Mouse (Mus musculus) midbrain, postnatal 0 days (tissue): ENCODE data around the gene Gm26965. TPM values are rescaled to one million over a fixed set of nuclear protein-coding genes. Genes with fewer than 3 reads are reported as not detected.

Experiments used
- ATAC-seq: fragments of 200-750 bp; cut with Nextera tagmentation; 2 replicates; pipeline ENCODE4 v1.8.0; 2017; ENCODE audit warnings: moderate number of reproducible peaks, mild to moderate bottlenecking, moderate TSS enrichment, moderate library complexity; ENCODE audit not compliant: low FRiP score
- DNase-seq: peaks from one replicate; pipeline ENCODE4 v3.0.0-alpha.2; 2015; ENCODE audit warnings: low spot score
- H3K27ac ChIP-seq: fragments of 300-500 bp; sonication (generic); 2 replicates; pipeline ENCODE4 v1.5.1; 2014; ENCODE audit warnings: low read depth, mild to moderate bottlenecking, low read length, mixed read lengths
- H3K27me3 ChIP-seq: fragments of 300-500 bp; sonication (generic); 2 replicates; pipeline ENCODE4 v1.6.1; 2014; ENCODE audit warnings: low read length, control low read depth, mixed read lengths; ENCODE audit not compliant: insufficient read depth
- H3K36me3 ChIP-seq: fragments of 300-500 bp; sonication (generic); 2 replicates; pipeline ENCODE4 v1.6.1; 2014; ENCODE audit warnings: low read length, control low read depth, mixed read lengths; ENCODE audit not compliant: insufficient read depth
- H3K4me1 ChIP-seq: fragments of 300-500 bp; sonication (generic); 2 replicates; pipeline ENCODE4 v1.6.1; 2014; ENCODE audit warnings: mild to moderate bottlenecking, control low read depth, antibody characterized with exemption, low read length, mixed read lengths; ENCODE audit not compliant: insufficient read depth
- H3K4me2 ChIP-seq: fragments of 300-500 bp; sonication (generic); 2 replicates; pipeline ENCODE4 v1.6.1; 2014; ENCODE audit warnings: low read depth, mild to moderate bottlenecking, low read length, mixed read lengths; ENCODE audit not compliant: poor library complexity, severe bottlenecking
- H3K4me3 ChIP-seq: fragments of 300-500 bp; sonication (generic); 2 replicates; pipeline ENCODE4 v1.5.1; 2014; ENCODE audit warnings: low read depth, mild to moderate bottlenecking, low read length, moderate library complexity
- H3K9ac ChIP-seq: fragments of 300-500 bp; sonication (generic); replicated peaks from 2 replicates; pipeline ENCODE4 v1.6.1; 2014; ENCODE audit warnings: mild to moderate bottlenecking, low read length, moderate library complexity, mixed read lengths; ENCODE audit not compliant: poor library complexity, severe bottlenecking
- H3K9me3 ChIP-seq: fragments of 300-500 bp; sonication (generic); 2 replicates; pipeline ENCODE4 v1.6.1; 2016; ENCODE audit warnings: low read length, control low read depth
- CTCF ChIP-seq: IDR thresholded peaks from 2 replicates; pipeline ENCODE4 v1.5.1; 2016; ENCODE audit warnings: antibody characterized with exemption, mild to moderate bottlenecking
- WGBS: fragments of 180-500 bp; shearing (Covaris S2); extraction: QIAGEN DNeasy Blood & Tissue Kit; methylation state at CpG from one replicate; pipeline ENCODE4 v1.1.7; 2014; 5-methylcytosine and 5-hydroxymethylcytosine counted together
- polyA plus RNA-seq: library from polyadenylated mRNA; unstranded; fragments of >200 nt; fragmentation: Nextera tagmentation; extraction: Ambion mirVana; gene quantifications from 2 replicates; pipeline ENCODE4 v1.2.1, GENCODE M21; 2015
- total RNA-seq: library from RNA; depleted of rRNA; stranded (reverse); fragments of >200 nt; gene quantifications from 2 replicates; pipeline ENCODE4 v1.2.3, GENCODE M21; 2014

Gene Gm26965
- total and polyA plus RNA-seq, 2 experiments from 2014 or later: 0.20 to 0.27 TPM

GRCm38 (mm10) chr13:67527049-67527730 lies 1.2 kb upstream of the Gm26965 start:
- no peaks in the 10 kb centered on the region for H3K27me3 ChIP-seq
- ATAC-seq (no peak), DNase-seq (no peak)
- H3K36me3 ChIP-seq: no peaks in the 10 kb centered on the region
- H3K4me2 ChIP-seq: no peak overlapping the region
- peaks cover 10% of the 10 kb centered on the region for H3K4me1 ChIP-seq
- 78% methylated on average over 3 of the region's 3 CpGs for WGBS
- TF ChIP-seq CTCF: no peak
- H3K27ac ChIP-seq: no peak overlapping the region
- no peaks in the 10 kb centered on the region for H3K9me3 ChIP-seq
- no peak overlapping the region for H3K9ac ChIP-seq
- H3K4me3 ChIP-seq: no peak overlapping the region

DNA sequence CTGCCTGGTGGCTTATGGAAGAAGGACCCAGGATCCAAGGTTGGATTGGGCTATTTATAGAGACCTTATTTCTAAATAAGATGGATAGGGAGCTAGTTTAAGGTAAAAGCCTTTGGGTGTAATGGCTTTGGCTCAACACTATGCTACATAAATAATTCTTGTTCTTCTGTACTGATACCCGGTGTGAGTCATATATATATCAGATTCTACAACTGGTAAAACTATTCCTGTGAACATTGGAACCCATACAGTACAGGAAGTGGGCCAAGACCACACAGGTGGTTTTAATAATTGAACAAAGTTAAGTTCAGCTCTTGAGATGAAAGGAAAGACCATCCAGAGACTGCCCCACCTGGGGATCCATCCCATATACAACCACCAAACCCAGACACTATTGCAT lies 25.0 kb downstream of the Gm26965 start:
- no peak overlapping the region for H3K9ac ChIP-seq
- H3K4me1 ChIP-seq: peaks cover 5% of the 10 kb centered on the region
- WGBS: 80% methylated on average over 1 of the region's 1 CpGs
- H3K36me3 ChIP-seq: no peaks in the 10 kb centered on the region
- no peak overlapping the region for H3K4me2 ChIP-seq
- 0 out of 2 replicates have a peak overlapping the region, but pooled peaks have one; percentile 34 for H3K27ac ChIP-seq
- TF ChIP-seq CTCF: no peak
- H3K4me3 ChIP-seq: peak overlapping the region; percentile 77; the same call in 1 of the 2 replicates
- no peaks in the 10 kb centered on the region for H3K27me3 ChIP-seq
- H3K9me3 ChIP-seq: no peaks in the 10 kb centered on the region
- no peak for DNase-seq
- ATAC-seq: peak; percentile 26; the same call in 1 of the 2 replicates

DNA sequence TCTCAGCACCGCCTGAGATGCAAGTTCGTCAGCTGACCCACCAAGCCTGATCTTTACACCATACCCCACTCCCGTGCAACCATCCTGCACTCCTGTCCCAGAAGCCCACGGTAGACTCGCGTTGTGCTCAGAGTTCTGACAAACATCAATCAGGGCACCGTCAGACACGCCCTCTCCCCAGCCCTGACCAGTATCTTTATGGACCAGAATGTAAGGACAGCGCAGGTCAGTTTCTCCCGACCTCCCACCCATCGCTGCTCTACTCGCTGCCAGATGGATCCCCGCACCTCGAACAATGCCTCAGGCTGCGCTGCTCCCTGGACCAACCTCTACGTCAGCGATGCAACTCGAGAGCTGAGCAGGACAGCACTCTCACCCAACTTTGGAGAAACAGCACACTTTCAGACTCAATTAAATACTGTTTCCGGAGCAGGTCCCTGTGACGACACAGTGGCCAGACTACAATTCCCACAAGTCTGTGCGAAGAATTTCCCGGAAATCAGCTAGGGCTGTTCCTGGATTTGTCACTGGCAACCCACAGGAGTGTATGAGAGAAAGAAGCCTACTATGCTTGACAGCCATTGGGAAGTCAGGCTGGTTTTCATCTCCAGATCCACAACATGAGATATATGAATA lies 25.7 kb downstream of the Gm26965 start, which contains the start of gene Zfp58:
TSS of gene Zfp58 (minus strand) at position 472 of the 636 bp plus-strand sequence.
- peaks cover 5% of the 10 kb centered on the region for H3K4me1 ChIP-seq
- H3K4me2 ChIP-seq: peak within 1 kb of the TSS; percentile 73
- peak; percentile 94 for DNase-seq
- H3K27ac ChIP-seq: peak within 1 kb of the TSS; percentile 34; the same call in 1 of the 2 replicates
- H3K4me3 ChIP-seq: peak within 1 kb of the TSS; percentile 77
- H3K36me3 ChIP-seq: peaks cover 1% of the 10 kb centered on the region; the same call in 1 of the 2 replicates
- peak; percentile 97 for ATAC-seq
- no peak for TF ChIP-seq CTCF
- no peaks in the 10 kb centered on the region for H3K9me3 ChIP-seq
- peak within 1 kb of the TSS; percentile 66 for H3K9ac ChIP-seq
- H3K27me3 ChIP-seq: no peaks in the 10 kb centered on the region
- WGBS: 1% methylated on average over 22 of the region's 22 CpGs

GRCm38 (mm10) chr13:67495631-67496030 lies 30.3 kb downstream of the Gm26965 start:
- Histone ChIP-seq H3K4me2 (no peak overlapping the region), H3K27ac (no peak overlapping the region), H3K4me3 (no peak overlapping the region), H3K9me3 (no peaks in the 10 kb centered on the region; the same call in 1 of the 2 replicates), H3K36me3 (peaks cover 24% of the 10 kb centered on the region; the same call in 1 of the 2 replicates), H3K4me1 (peaks cover 5% of the 10 kb centered on the region), H3K27me3 (no peaks in the 10 kb centered on the region), H3K9ac (no peak overlapping the region)
- TF ChIP-seq CTCF: no peak
- ATAC-seq: no peak
- DNase-seq: no peak
- WGBS: 100% methylated on average over 1 of the region's 1 CpGs

DNA sequence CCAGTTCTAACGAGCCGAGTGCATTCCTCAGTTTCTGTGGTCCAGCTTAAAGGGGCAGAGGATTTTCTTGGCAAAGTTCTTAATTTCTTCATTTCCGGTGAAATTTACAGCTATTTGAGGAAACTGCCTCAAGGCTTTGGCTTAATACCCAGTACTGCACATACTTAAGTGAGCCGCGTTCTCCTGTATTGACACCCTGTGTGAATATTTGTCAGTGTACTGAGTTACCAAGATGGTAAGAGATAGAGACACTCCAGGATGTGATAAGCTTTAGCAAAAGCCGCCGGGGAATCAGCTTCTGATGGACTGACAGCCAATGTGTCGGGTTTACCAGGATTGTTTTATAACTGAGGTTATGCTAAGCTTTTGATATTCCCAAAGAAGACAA lies 41.5 kb downstream of the Gm26965 start:
- H3K4me3 ChIP-seq: peak overlapping the region; percentile 59
- no peak for TF ChIP-seq CTCF
- peak; percentile 71 for ATAC-seq
- DNase-seq: no peak
- H3K27ac ChIP-seq: peak overlapping the region; percentile 4; the same call in 1 of the 2 replicates
- H3K4me2 ChIP-seq: peak overlapping the region; percentile 66
- H3K9me3 ChIP-seq: no peaks in the 10 kb centered on the region
- 39% methylated on average over 8 of the region's 8 CpGs for WGBS
- peak overlapping the region; percentile 44; the same call in 1 of the 2 replicates for H3K9ac ChIP-seq
- H3K36me3 ChIP-seq: peaks cover 13% of the 10 kb centered on the region; the same call in 1 of the 2 replicates
- no peaks in the 10 kb centered on the region for H3K4me1 ChIP-seq
- no peaks in the 10 kb centered on the region for H3K27me3 ChIP-seq
